Mouse (Mus musculus) heart, adult 2 months (tissue): ENCODE data around the gene Gtf3c4. TPM values are rescaled to one million over a fixed set of nuclear protein-coding genes. Genes with fewer than 3 reads are reported as not detected.
A peak's percentile ranks its signal among the peaks of the same experiment; 100 is the strongest.

Source experiments
- DNase-seq, 2 experiments: peaks; one replicate each; pipeline ENCODE4 v3.0.0; 2021
- H3K27ac ChIP-seq: fragments of 200-600 bp; 2 replicates; pipeline ENCODE4 v1.8.1; 2022
- H3K27me3 ChIP-seq: fragments of 200-500 bp; 2 replicates; pipeline ENCODE4 v1.6.1; 2012; ENCODE audit warnings: mild to moderate bottlenecking, low read length, inconsistent platforms, mixed read lengths; ENCODE audit not compliant: control insufficient read depth, insufficient read depth
- H3K36me3 ChIP-seq: fragments of 200-500 bp; 2 replicates; pipeline ENCODE4 v1.6.1; 2012; ENCODE audit warnings: low read length, inconsistent platforms; ENCODE audit not compliant: control insufficient read depth, insufficient read depth
- H3K4me1 ChIP-seq: fragments of 200-500 bp; 2 replicates; pipeline ENCODE4 v1.6.1; 2011; ENCODE audit warnings: low read length; ENCODE audit not compliant: control insufficient read depth, insufficient read depth
- H3K4me3 ChIP-seq: fragments of 200-600 bp; 2 replicates; pipeline ENCODE4 v1.8.1; 2022
- H3K79me2 ChIP-seq: fragments of 200-500 bp; replicated peaks from 2 replicates; pipeline ENCODE4 v1.6.1; 2012; ENCODE audit warnings: mild to moderate bottlenecking, inconsistent platforms, low read length, moderate library complexity, mixed read lengths; ENCODE audit not compliant: control insufficient read depth, insufficient read depth
- H3K9ac ChIP-seq: fragments of 200-500 bp; 2 replicates; pipeline ENCODE4 v1.6.1; 2012; ENCODE audit warnings: low read depth, mild to moderate bottlenecking, control low read depth, inconsistent platforms, low read length, mixed read lengths
- CTCF ChIP-seq: fragments of 200-600 bp; IDR thresholded peaks from 2 replicates; pipeline ENCODE4 v1.8.1; 2022; ENCODE audit warnings: antibody characterized with exemption, mild to moderate bottlenecking, moderate library complexity
- EP300 ChIP-seq: fragments of 200-500 bp; IDR thresholded peaks from 2 replicates; pipeline ENCODE4 v1.6.1; 2011; ENCODE audit warnings: low read depth, low read length, control low read depth; ENCODE audit not compliant: insufficient read depth
- POLR2A ChIP-seq: fragments of 200-500 bp; IDR thresholded peaks from 2 replicates; pipeline ENCODE4 v1.6.1; 2011; ENCODE audit warnings: mild to moderate bottlenecking, low read depth, low read length, control low read depth; ENCODE audit not compliant: insufficient read depth
- WGBS: fragments of 180-500 bp; shearing (Covaris S2); methylation state at CpG from one replicate; pipeline ENCODE4 v1.1.7; 2018; 5-methylcytosine and 5-hydroxymethylcytosine counted together
- intact Hi-C: fragments of 180-260 bp; cut with DNase I; formaldehyde crosslinking; loops from one replicate; pipeline ENCODE4 v1.15.1; 2025
- long read RNA-seq: library from polyadenylated mRNA; stranded (forward); transcript quantifications from one replicate; pipeline ENCODE4 v2.0.0, GENCODE M21; 2021
- polyA plus RNA-seq: library from polyadenylated mRNA; depleted of rRNA; stranded (reverse); fragments of >200 nt; gene quantifications from 2 replicates; pipeline ENCODE4 v1.2.3, GENCODE M21; 2012; rRNA removed
- total RNA-seq, 2 experiments: library from RNA; stranded (reverse); gene quantifications; 2 replicates each; pipeline ENCODE4 v1.2.3; 2021

The Gtf3c4 gene
- total RNA-seq = 10 to 100 TPM; 16.7 to 18.4 TPM
- polyA plus RNA-seq = 4.5 and 9.6 TPM in 2 replicates
- long read RNA-seq, full-length matches to known transcripts = 16 of 20 reads
- long read RNA-seq, partial matches to known transcripts = 0 of 20 reads
- long read RNA-seq, other reads (novel, unspliced or antisense) = 4 of 20 reads

- Histone ChIP-seq H3K4me3 (peak within 1 kb of the TSS; percentile 100), H3K79me2 (no peaks in the 10 kb centered on the region; the same call in 1 of the 2 replicates), H3K27ac (peak within 1 kb of the TSS; percentile 98), H3K36me3 (peaks cover 8% of the 10 kb centered on the region), H3K4me1 (peaks cover 4% of the 10 kb centered on the region), H3K27me3 (no peaks in the 10 kb centered on the region), H3K9ac (peak within 1 kb of the TSS; percentile 91)
- TF ChIP-seq POLR2A (peak; percentile 54), CTCF (no peak)
- peak; percentile 95 to 96 for DNase-seq
- WGBS = under 1% methylated on average over 63 of the region's 63 CpGs
- intact Hi-C loops = loop anchor here (5.0 to 10.0 kb wide), 3 partner anchors 72 to 284 kb away; partner anchors contain the start of gene Setx
Observed at GRCm38 (mm10) chr2:28840222-28840951, at the start of gene Gtf3c4, which contains the start of gene Ddx31. Gene Gtf3c4, minus strand, starts transcription at chr2:28840360. Gene Ddx31, plus strand, starts transcription at chr2:28840406.

GRCm38 (mm10) chr2:28884914-28885313 lies 44.8 kb upstream of the Gtf3c4 start:
- H3K4me3 ChIP-seq = no peak overlapping the region
- H3K27ac ChIP-seq = no peak overlapping the region
- intact Hi-C loops = no loop called here
- no peak for TF ChIP-seq POLR2A
- no peak for TF ChIP-seq CTCF
- TF ChIP-seq EP300 = no peak
- no peaks in the 10 kb centered on the region for H3K27me3 ChIP-seq
- H3K9ac ChIP-seq = no peak overlapping the region
- peaks cover 1% of the 10 kb centered on the region; the same call in 1 of the 2 replicates for H3K36me3 ChIP-seq
- DNase-seq = no peak
- H3K79me2 ChIP-seq = no peaks in the 10 kb centered on the region
- H3K4me1 ChIP-seq = 0 out of 2 replicates have a peak, but pooled peaks cover 2% of the 10 kb centered on the region
- WGBS = 76% methylated on average over 4 of the region's 4 CpGs

GRCm38 (mm10) chr2:28882826-28883485 lies 42.8 kb upstream of the Gtf3c4 start:
- no peak overlapping the region for H3K27ac ChIP-seq
- no peak overlapping the region for H3K4me3 ChIP-seq
- TF ChIP-seq EP300 (no peak), POLR2A (no peak), CTCF (no peak)
- H3K9ac ChIP-seq = no peak overlapping the region
- H3K36me3 ChIP-seq = peaks cover 1% of the 10 kb centered on the region; the same call in 1 of the 2 replicates
- DNase-seq = peak in 1 of 2 experiments; percentile 14
- intact Hi-C loops = no loop called here
- no peaks in the 10 kb centered on the region for H3K27me3 ChIP-seq
- H3K79me2 ChIP-seq = no peaks in the 10 kb centered on the region
- WGBS = 65% methylated on average over 6 of the region's 6 CpGs
- 0 out of 2 replicates have a peak, but pooled peaks cover 2% of the 10 kb centered on the region for H3K4me1 ChIP-seq

- H3K27ac ChIP-seq = no peak overlapping the region
- no peaks in the 10 kb centered on the region for H3K27me3 ChIP-seq
- 80% methylated on average over 3 of the region's 3 CpGs for WGBS
- no peaks in the 10 kb centered on the region for H3K79me2 ChIP-seq
- DNase-seq = no peak
- no peak overlapping the region for H3K4me3 ChIP-seq
- TF ChIP-seq POLR2A = no peak
- peaks cover 1% of the 10 kb centered on the region; the same call in 1 of the 2 replicates for H3K36me3 ChIP-seq
- H3K4me1 ChIP-seq = 0 out of 2 replicates have a peak, but pooled peaks cover 2% of the 10 kb centered on the region
- H3K9ac ChIP-seq = no peak overlapping the region
- intact Hi-C loops = no loop called here
Observed at GRCm38 (mm10) chr2:28882047-28882446, 41.9 kb upstream of the Gtf3c4 start.

GRCm38 (mm10) chr2:28881275-28881674 lies 41.1 kb upstream of the Gtf3c4 start:
- intact Hi-C loops = no loop called here
- H3K27ac ChIP-seq = no peak overlapping the region
- no peaks in the 10 kb centered on the region for H3K27me3 ChIP-seq
- 0 out of 2 replicates have a peak, but pooled peaks cover 2% of the 10 kb centered on the region for H3K4me1 ChIP-seq
- peak in 1 of 2 experiments; percentile 6 for DNase-seq
- no peaks in the 10 kb centered on the region for H3K79me2 ChIP-seq
- WGBS = 96% methylated on average over 3 of the region's 3 CpGs
- H3K9ac ChIP-seq = no peak overlapping the region
- peaks cover 1% of the 10 kb centered on the region; the same call in 1 of the 2 replicates for H3K36me3 ChIP-seq
- TF ChIP-seq EP300 (no peak), CTCF (no peak), POLR2A (no peak)
- H3K4me3 ChIP-seq = no peak overlapping the region

- no peak for DNase-seq
- Histone ChIP-seq H3K27me3 (no peaks in the 10 kb centered on the region), H3K9ac (no peak overlapping the region), H3K4me3 (no peak overlapping the region), H3K36me3 (no peaks in the 10 kb centered on the region), H3K4me1 (no peaks in the 10 kb centered on the region), H3K79me2 (no peaks in the 10 kb centered on the region), H3K27ac (no peak overlapping the region)
- 93% methylated on average over 11 of the region's 11 CpGs for whole genome bisulfite sequencing
- TF ChIP-seq EP300 (no peak), CTCF (no peak)
- intact Hi-C loops = no loop called here
Observed at GRCm38 (mm10) chr2:28875554-28875953, 35.4 kb upstream of the Gtf3c4 start.
